Mouse (Mus musculus): ENCODE results near the gene Magi3.

Gene Magi3

DNA sequence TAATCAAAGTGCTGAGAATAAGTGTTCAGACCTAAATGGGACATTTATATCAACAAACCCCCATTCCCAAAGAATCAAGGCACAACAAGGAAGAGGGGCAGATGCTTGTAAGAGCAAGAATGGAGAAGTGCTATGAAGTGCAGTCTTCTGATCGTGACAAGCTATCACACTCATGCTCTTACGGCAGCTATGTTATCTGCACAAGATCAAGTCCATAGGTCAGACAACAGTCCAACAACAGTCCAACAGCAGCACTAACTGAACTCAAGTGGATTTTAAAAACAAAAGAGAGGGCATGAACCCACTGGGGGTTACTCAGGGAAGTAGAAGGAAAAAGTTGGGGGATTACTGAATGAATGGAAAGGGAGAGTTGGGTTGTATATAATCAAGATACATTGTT lies 30.4 kb downstream of the Magi3 start:
- in situ Hi-C loops (cut with MseI, MboI) = no loop called here

DNA sequence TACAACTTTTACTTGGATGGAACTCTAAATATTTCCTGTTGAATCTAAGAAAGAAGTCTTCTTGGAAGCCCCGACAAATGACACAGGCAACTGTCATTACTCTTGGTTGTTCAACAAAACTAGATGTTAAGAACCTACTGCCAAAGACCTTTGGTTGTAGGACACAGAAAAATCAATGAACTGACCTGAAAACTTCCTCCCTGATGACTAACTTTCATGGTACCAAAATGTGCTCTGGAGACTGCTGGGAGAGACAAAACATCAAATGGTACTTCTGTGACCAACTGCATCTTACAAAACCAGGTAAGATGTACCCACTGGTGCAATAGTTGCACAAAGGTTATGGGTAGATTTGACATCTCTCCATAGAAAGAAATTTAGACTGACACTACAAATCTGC lies 30.9 kb downstream of the Magi3 start:
- in situ Hi-C loops (cut with MseI, MboI) = no loop called here

DNA sequence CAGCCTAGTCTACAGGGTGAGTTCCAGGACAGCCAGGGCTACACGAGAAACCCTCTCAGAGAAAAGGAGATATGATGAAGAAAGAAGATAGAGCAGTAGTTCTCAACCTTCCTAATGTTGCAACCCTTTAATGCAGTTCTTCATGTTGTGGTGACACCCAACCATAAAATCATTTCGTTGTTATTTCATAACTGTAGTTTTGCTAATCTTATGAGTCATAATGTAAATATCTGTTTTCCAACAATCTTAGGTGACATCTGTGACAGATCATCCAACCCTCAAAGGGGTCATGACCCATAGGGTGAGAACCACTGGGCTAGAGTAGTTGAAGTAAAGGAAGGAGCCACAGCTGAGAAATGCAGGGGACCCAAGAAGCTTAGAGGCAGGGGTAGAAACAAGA lies 35.9 kb downstream of the Magi3 start:
- in situ Hi-C loops (cut with MseI, MboI) = no loop called here

DNA sequence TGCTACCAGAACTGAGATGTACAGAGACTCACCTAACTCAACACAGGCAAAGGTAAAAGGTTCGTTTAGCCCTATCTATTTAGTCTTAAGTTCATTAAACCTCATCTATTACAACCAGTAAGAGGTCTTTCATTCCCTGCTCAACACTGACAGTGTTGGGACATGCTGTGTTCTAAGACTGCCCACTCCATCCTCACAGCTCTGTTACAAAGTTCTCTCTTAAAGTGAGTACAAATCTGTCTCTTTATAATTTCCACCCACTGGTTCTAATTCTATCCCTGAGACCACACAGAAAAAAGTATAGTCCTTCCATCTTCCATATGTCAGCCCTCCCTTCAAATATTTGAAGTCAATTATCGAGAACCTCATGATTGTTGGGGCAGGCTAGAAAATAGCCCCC lies 36.5 kb downstream of the Magi3 start:
- in situ Hi-C loops (cut with MseI, MboI) = no loop called here

DNA sequence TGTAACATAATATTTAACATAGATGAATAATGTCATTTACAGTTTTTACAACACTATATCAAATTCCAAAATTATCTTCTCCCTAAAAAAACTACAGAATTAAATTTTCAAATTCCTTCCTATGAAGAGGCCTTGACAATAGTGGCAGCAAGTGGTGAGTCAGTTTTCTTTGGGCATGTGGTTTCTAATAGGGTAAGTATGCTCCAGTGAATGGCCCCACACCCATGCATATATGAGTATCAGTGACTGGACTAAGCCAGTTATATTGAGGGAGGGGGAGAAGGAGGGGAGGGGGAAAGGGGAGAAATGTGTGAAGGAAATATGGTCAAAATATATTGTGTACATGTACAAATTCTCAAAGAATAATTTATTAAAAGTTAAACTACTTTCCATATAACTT lies 37.5 kb downstream of the Magi3 start:
- in situ Hi-C loops (cut with MseI, MboI) = no loop called here

DNA sequence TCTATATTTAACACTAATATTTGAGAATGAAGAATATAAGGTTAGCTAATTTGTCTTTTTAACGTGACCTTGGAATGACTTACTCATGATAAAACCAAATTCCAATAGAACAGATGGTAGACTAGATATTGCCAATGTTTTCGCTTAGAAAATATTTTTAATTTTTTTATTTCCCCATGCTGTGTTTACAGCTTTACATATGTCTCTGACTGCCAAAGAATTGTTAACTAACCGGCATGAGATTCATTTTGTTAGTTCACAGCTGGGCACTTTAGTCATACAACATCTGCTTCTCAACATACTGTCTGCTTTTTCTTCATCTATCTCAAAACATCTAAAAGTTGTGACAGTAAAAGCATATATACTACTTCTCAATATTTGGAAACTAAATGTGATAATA lies 58.8 kb downstream of the Magi3 start:
- in situ Hi-C loops (cut with MseI, MboI) = no loop called here

DNA sequence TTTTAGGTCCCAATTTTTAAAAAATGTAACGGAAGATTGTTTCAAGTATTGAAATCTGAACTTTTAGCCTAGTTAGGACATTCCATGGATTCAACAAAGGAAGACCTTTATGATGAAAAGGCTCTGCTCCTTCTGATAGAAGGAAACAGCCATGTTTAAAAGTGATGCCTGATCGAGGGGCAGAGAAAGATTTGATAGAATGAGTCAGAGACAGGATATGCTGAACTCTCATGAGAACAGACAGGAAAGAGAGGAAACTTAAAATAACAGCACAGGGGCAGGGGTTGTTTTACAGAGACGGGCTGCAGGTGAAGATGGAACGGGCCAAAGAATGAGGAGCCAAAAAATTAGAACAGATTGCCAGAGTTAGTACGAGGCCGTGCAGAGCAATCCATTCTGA lies 59.6 kb downstream of the Magi3 start:
- in situ Hi-C loops (cut with MseI, MboI) = no loop called here

DNA sequence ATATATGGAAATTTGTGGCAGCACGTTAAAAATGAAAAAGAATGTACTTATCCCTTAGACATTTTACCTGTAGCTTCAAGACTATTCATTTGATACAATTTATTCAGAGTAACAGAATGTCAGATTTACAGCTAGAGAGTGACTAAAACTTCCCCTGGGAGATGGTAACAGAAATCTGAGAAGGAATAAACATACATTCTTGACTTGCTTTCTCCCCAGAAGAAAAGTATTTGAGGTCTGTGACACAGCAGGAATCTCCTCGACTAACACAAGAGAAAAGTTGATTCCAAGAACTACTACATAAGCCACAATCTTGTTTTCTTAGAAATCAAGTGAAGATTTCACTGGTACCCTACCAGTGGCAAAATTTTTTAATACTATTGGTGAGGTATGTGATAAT lies 70.0 kb downstream of the Magi3 start:
- in situ Hi-C loops (cut with MseI, MboI) = no loop called here

DNA sequence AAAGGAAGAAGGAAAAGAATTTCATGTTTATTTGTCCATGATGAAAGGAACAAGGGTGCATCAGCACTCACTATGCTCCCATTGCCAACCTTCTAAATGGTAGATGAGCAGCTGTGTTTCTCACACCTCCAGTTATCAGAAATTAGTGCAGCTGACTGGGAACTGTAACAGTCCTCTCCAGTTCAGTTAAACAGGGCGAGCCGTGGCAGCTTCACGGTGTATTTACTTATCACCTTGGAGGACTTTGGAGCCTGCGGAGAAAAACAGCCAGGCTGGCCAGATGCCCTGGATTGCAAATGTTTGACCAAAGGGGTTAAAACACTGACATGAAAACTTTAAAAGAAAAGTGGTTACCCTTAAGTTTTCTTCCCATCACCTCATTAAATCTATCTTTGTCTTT lies 77.8 kb downstream of the Magi3 start:
- in situ Hi-C loops (cut with MseI, MboI) = no loop called here

DNA sequence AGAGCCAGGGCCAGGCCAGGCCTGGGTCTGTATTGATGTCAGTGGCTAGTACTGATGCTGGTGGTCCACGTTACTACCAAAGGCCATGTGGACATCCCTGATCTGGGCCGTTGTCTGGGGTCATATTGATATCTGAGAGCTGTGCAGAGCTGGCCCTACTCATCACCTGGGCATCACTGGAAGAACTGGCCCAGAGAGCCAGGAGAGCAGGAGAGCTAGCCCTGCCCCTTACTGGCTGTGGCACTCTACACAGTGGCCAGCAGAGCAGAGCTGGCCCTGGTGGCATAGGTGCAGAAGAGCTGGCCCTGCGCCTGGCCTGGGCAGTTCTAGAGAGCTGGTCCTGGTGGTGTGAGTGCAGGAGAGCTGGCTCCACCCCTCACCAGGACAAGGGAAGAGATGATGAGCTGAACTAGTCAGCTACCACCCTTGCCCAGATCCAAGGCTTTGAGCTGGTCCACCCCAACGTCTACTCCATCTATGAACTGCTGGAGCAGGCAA lies 81.2 kb downstream of the Magi3 start:
- in situ Hi-C loops (cut with MseI, MboI) = no loop called here

DNA sequence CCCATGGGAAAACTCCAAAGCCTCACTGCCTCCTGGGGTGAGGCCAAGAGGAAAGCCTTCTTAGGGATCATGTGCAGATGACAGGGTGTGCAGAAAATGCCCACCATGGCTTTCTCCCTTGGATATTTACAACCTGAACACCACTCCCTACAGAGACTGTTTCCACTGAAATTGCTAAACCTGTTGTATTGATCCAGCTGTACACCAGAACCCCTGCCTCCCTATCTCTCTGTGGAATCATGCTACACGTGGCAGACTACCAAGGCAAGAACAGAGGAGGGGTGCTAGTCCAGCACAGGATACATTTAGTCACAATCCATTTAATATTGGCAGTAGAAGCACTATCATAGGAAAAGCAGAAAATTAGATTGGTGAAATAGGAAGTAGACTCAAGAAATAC lies 94.5 kb downstream of the Magi3 start:
- in situ Hi-C loops (cut with MseI, MboI) = no loop called here

DNA sequence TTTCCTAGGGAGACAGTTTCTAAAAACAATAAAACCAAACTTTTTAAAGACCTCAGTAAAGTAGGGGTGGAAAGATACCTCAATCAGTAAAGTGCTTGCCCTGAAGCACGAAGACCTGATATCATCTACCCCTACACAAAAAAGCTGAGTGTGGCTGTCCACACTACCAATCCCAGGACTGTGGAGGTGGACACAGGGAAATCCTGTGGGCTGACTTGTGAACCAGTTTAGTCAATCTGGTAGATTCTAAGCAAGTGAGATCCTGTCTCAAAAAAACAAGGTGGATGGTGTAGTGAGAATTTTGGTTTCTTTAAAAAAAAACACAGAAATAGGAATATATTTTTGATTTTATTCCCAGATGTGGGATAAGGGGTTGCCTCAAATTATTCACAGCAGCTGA lies 96.3 kb downstream of the Magi3 start:
- in situ Hi-C loops (cut with MseI, MboI) = no loop called here

DNA sequence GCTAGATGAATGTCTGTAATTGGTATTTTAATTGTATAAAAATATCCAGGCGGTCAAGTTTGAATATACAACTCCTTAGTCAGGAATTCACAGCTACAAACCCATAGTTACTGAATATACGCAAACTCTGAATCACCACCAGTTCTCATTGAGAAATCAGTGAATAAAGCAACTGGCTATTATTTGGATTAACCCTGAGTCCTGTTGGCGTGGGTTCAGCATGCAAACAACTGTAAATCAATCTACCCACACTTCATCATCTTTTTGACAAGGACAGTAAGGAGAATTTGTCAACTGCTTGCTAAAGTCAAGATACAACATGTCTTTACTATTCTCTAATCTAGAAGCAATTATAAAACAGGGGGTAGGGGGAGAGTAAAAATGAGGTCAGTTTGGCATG lies 110.7 kb downstream of the Magi3 start:
- in situ Hi-C loops (cut with MseI, MboI) = no loop called here

DNA sequence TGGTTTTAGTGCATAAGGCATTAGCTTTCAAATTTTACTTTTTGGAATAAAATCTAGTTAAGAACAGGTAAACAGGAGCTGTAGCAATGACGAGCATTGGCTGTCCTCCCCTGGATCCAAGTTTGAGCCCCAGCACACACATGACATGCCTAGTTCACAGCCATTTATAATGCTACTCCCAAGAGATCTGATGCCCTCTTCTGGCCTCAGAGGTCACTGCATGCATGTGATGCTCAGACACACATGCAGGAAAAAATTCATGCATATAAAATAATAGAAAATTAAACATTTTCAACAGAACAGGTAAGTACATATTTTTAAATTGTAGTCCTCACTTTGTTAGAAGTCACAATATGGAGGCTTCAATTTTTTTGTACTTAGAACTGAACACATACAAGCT lies 115.2 kb downstream of the Magi3 start:
- in situ Hi-C loops (cut with MseI, MboI) = no loop called here

DNA sequence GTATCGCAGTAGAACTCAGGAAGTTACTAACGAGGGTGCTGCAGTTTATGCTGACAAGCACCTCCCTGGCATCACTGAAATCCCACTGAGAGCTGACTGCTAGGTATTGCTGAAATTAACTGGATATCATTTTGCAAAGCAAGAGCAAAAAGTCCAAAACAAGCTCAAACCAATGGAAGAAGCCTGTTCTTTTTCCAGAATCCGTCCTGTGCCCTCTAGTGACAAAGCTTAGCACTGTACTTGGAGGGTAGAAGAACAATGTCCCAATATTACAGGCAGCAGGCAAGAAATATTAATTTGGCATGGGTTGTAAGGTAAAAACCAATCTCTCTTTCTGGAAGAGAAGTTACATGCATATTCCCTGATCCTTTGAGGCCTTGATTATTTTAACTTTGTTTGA lies 118.5 kb downstream of the Magi3 start:
- in situ Hi-C loops (cut with MseI, MboI) = no loop called here

DNA sequence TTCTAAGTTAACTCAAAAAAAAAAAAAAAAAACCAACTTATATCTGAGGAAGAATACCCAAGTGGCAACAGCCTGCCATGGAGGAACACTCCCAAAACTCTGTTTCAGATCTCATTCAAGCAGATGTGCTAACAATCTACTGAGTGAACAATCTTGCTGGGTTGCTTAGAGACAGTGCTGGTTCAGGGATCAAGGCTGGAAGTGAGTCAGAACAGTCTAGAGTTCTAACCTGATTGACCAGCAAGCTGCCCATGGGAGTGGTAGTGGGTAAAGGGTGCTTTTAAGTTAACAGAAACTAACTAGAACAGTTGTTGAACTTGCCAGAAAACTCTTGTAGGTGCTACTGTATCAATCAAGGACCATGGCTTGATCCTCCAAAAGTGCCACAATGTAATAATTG lies 118.9 kb downstream of the Magi3 start:
- in situ Hi-C loops (cut with MseI, MboI) = no loop called here

DNA sequence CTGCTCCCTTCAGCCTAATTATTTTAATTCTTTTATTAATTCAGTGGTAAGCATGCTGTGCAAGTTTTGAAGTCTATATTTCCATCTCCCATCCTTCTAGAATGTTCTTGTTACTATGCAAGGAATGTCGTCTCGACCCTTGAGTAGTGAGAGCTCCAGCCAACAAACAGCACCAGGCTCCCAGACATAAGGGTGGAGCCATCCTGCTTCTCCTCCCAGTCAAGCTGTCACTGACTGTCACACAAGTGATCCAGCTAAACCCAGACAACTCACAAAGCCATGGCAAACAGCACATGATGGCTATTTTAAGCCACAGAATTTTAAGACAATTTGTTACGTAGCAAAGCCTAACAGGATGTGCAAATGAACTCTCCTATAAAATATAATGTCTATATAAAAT lies 124.2 kb downstream of the Magi3 start:
- in situ Hi-C loops (cut with MseI, MboI) = no loop called here

DNA sequence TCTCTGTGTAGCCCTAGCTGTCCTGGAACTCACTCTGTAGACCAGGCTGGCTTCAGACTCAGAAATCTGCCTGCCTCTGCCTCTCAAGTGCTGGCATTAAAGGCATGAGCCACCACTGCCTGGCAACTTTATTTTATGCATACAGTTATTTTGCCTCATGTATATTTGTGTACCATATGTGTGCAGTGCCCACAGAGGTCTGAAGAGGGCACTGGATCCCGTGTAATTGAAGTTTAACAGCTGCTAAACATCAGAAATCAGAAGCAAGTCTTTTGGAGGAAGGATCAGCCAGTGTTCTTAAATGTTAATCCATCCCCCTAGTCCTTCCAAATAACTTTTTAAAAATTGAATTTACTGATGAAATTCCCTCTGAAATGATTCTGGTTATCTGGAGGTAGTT lies 125.5 kb downstream of the Magi3 start:
- in situ Hi-C loops (cut with MseI, MboI) = no loop called here

DNA sequence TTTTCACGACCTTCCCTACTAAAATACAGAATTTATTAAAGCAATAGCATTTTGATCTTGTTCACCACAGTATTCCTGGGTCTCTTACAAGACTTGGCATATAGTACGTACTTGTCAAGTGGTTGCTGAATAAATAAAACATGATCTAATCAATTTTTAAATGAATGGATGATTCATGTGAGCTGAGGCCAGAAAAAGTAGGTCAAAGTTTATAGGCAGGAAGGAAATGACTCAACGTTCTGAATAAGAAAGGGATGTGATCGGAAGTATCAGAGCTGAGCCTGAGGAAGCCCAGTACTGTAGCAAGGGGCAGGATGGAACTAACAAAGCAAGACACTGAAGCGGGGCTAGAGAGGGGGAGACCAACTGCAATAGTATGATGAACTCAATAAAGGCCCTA lies 127.4 kb downstream of the Magi3 start:
- in situ Hi-C loops (cut with MseI, MboI) = no loop called here

DNA sequence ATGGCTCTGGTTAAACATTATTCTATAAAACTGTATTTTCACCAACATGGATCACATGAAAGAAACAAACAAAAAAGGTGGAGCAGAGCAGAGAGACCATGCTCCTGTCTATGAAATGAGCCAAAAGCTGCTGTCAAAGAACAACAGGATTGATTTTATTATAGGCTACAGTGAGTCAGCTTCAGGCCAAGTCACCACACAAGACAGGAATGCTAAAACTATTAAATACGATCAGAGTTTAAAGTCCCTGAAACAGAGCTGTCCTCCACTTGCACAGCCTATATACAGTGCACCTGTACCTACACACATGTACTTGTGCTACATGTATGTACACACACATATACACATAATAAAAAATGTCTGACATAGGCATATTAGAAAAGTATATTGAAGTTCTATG lies 138.1 kb downstream of the Magi3 start:
- in situ Hi-C loops (cut with MseI, MboI) = no loop called here

DNA sequence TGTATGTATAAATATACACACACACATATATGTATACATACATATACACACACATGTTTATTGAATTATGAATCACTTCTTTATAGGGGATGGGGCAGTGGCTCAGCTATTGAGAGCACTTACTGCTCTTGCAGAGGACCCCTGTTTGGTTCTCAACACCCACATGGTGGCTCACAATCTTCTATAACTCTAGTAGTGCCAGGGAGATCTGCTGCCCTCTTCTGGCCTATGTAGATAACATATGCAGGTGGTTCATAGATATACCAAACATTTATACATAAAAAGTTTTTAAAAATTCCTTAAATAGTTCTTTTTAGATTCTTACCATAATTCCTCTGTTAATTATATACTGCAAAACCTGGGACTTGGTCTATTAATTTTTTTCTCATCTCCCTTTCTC lies 141.4 kb downstream of the Magi3 start:
- in situ Hi-C loops (cut with MseI, MboI) = no loop called here

DNA sequence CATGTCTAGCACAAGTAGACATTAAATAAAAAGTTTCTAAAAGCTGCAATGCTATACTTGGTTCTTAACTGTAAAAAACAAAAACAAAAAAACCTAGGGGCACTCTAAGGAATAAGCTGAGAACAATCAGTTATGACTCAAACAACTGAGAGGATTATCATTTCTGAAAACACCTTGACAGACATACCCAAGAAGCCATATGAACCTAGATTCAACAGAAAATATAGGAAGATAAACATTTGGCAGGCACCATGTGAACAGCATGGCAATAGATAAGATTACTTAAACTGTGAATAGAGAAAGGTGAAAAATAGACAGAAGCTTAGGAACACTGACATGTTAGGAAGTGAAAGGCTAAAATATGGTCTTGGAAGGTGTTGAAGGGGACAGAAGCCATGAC lies 150.8 kb downstream of the Magi3 start:
- in situ Hi-C loops (cut with MseI, MboI) = no loop called here

DNA sequence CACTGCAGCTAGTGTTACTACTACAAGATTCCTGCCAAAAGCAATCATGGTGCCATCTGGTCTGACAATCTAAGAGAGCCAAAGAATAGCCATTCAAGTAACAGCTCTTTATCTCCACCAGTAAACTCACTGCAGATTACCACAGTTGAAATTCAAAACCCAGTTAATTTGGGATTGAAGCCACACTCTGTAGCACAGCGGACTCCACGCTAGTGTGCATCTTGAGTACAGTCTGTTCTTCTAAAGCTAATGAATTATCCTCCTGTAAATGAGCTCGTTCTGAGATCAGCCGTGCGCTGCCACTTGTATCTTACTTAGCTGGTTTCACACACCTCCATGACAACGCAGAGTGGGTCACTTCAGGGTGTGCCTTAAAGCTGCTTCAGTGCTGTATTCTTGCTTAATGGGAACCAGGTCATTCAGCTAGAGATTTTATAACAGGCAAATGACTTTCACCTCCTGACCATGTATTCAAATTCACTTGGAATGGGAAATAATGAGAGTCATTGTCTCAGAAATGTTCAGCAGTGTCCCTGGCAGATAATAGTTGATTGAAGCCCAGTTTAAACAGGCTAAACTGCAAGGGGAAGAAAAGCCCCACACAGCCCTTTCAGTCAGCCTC lies 161.1 kb downstream of the Magi3 start:
- in situ Hi-C loops (cut with MseI, MboI) = no loop called here

DNA sequence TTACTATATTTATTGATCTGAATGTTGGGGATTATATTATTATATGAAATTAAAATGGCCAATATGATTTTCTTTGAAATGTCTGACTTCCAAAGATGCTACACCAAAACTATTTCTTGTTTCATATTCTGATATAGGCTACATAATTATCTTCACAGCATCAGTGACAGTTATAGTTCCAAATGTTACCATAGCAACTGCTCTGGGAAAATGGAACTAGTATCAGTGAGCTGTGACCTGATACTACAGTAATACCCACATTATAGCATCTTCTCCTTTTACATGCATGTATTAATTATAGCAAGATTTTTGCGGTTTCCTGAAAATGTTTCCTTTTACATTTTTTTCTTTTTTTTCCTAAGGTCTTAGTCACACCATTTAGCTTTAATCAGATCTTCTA lies 187.4 kb downstream of the Magi3 start:
- in situ Hi-C loops (cut with MseI, MboI) = no loop called here

Data from mouse trophoblast stem cell (cell line).